Mouse (Mus musculus): ENCODE measurements at regions not wholly inside any gene's neighbourhood (a gene's known extent, or its start where the extent isn't known, plus 50 kb on each side); places are given as distances from the start of the nearest gene placed in this dataset.

GRCm38 (mm10) chr7:70016611-70017010 lies 349.9 kb downstream of the Nr2f2 start:
- no peak for DNase-seq (ENCODE audit: low spot score in 2 of 2)

- no peak for DNase-seq (ENCODE audit: low spot score in 2 of 2)
Measured at GRCm38 (mm10) chr7:70003200-70003986, 363.1 kb downstream of the Nr2f2 start.

GRCm38 (mm10) chr7:69998756-69999155 lies 367.8 kb downstream of the Nr2f2 start:
- DNase-seq (ENCODE audit: low spot score in 2 of 2): no peak

DNA sequence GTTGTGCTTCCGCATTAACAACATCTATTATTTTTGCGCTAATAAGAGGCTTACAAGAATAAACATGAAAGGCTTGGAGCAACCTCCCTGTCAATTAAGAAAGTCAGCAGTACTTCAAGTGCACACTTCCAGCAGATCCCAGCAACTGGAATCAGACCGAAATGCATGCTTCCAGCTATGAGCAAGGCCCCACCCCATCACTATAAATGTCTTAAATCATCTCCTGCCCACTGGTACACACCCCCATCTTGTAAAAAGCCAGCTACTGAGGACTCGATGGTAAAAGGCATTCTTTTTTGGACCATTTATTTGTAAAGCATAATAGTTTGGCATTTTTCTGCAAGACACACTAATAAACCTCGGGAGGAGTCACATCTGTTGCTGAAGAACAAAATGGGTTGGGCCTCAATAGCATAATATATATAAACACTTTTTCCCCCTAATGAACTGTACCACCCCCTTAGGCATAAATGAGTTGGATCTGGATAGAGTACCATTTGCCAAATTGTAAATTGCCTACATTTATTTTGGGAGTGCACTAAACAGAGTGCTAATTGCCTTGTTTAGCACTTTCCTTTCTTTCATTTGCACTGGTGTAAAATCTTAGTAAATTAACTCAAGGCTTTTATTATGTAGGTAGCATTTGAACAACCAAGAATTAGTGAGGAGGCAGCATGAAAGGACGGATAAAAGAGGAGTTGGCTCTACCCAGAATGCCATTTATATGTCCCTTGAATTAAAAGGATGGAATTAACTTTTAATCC lies 371.8 kb downstream of the Nr2f2 start:
- no peak for DNase-seq (ENCODE audit: low spot score in 2 of 2)

DNA sequence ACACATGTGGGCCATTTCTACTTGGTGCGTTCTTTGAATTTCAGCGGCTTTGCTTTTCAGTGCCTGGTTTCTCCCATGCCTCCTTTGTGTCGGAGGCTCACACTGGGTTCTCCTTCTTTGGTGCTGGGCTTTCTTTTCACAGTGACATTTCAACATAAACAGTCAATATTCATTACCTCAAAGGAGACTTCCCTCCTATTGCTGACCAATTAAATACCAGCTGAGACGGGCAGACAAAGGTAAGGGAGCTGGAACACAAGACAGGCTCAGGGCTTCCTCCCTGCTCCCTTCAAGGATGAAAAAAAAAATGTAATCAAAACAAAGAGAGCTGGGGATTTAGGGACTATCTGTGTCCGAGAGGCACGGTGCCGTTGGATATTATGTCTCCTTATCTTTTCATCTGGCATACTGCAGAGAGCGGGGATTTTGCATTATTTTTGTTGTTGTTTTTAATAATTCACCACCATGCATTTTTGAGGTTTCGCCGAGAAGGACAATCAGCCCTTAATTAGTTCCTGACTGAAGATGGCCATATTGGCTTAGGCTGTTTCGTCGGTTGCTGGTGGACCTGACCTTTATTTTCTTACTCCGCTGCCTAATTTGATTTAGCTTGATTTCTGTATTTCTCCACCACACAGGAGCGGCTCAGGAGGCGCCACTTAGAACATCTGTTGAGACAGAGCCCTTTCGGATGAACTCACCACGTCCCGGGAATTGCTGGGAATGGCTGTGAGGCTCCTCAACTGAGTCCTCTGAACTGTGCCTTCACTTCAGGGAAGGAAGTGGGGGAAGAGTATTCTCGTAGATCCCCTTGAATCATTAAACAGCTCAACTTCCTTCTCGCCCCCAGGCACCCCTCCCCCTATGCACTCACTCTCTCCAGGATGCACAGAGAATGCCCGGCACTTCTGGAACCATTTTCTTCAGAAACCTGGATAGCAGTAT lies 373.9 kb downstream of the Nr2f2 start:
- DNase-seq (ENCODE audit: low spot score in 2 of 2): no peak

- DNase-seq (ENCODE audit: low spot score in 2 of 2): no peak
Measured at GRCm38 (mm10) chr7:69991982-69992381, 374.6 kb downstream of the Nr2f2 start.

DNA sequence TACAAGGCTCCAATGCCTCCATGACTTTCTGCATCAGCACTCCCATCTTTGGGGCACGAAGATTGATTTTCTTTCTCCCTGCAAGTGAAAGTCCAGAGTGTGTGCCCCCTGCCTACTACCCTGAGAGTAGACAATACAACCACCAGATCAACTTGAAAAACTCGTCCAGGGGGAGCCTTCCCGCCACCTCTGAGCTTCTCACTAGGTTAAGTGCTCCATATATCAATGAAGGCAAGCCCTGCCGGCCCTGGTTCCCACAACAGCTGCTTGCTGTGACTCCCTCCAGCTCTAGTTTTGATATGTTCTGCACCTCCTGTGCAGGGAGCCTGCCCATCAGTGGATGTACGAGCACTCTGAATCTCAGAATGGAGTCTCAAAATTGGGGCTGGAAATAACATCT lies 377.8 kb downstream of the Nr2f2 start:
- DNase-seq (ENCODE audit: low spot score in 2 of 2): no peak

- no peak for DNase-seq (ENCODE audit: low spot score in 2 of 2)
Measured at GRCm38 (mm10) chr7:69981301-69981700, 385.2 kb downstream of the Nr2f2 start.

DNA sequence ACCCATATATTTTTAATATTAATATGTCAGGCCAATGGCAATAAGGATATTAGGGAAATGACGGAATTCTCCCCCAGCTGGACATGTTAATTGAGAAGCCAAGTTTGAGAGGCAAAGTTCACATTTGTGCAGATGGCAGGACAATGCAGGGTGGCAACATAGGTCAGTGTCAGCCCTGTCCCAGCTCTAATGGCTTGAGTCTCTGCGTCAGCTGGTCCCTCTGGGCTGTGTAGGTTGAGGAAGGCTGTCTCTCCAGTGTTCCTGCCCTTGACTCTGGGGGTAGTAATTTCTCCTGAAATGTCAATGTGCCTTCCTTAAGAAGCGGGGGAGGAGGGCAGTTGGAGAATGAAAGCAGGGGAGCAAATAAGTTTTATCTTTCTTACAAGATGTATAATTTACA lies 390.2 kb downstream of the Nr2f2 start:
- no peak for DNase-seq (ENCODE audit: low spot score in 2 of 2)

GRCm38 (mm10) chr7:69964002-69964401 lies 402.5 kb downstream of the Nr2f2 start:
- no peak for DNase-seq (ENCODE audit: low spot score in 2 of 2)

- no peak for DNase-seq (ENCODE audit: low spot score in 2 of 2)
Measured at GRCm38 (mm10) chr7:69950221-69950670, 416.3 kb downstream of the Nr2f2 start.

- no peak for DNase-seq (ENCODE audit: low spot score in 2 of 2)
Measured at GRCm38 (mm10) chr7:69949647-69950121, 416.9 kb downstream of the Nr2f2 start.

DNA sequence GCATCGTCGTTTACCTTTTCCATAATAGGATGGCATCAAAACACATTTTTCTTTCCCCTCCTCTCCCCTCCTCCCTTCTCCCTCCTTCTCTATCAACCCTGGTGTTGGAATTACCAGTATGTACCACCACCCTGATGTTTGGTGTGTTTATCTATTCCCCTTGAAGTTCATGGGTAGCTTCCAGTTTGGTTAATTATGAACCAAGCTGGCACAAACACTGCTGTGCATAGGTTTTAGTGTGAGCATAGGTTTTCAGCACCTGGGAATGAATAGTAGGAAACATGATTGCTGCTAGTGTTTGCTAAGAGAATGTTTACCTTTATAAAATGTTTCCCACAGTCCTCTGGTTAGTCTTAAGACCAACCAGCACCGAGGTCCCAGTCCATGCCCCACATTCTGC lies 420.1 kb downstream of the Nr2f2 start:
- DNase-seq (ENCODE audit: low spot score in 2 of 2): no peak

DNA sequence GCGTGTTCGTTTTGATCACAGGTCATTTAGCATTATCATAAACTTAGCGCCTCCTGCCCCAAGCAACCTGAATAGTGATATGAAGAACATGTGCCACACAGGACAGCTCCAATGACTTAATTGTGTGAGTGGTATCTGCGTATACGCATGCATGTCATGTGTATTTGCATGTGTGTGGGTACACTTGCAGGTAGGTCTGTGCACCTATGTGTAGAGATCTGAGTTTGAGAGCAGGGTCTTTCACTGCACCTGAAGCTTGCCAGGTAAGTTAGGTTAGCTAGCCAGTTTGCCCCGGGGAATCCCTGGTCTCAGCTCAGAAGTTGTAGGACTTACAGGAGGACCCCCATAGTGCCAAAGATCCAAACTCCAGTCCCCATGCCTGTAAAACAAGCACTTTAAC lies 424.7 kb downstream of the Nr2f2 start:
- no peak for DNase-seq (ENCODE audit: low spot score in 2 of 2)

- DNase-seq (ENCODE audit: low spot score in 2 of 2): no peak
Measured at GRCm38 (mm10) chr7:69925261-69925660, 441.3 kb downstream of the Nr2f2 start.

- no peak for DNase-seq (ENCODE audit: low spot score in 2 of 2)
Measured at GRCm38 (mm10) chr7:69924551-69924950, 442.0 kb downstream of the Nr2f2 start.

DNA sequence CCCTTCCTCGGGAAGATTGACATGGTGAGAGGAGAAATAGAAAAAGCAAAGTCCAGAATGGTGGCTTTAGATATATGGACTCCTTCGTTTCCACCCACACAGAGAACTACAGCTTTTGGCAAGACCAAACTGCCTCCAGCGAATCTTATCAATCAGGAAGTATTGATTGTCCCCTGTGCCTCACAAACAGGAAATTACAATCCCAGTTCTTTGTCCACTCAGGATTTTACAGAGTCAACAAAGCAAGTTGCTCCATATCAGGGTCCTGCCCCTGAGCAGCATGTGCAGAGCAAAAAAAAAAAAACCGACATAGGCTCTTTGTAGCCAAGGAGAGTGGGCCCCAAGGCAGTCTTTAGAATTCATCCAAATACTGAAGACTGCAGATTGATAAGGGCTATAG lies 454.8 kb downstream of the Nr2f2 start:
- no peak for DNase-seq (ENCODE audit: low spot score in 2 of 2)

GRCm38 (mm10) chr7:69890503-69891061 lies 476.0 kb downstream of the Nr2f2 start:
- peak in 1 of 2 experiments; percentile 11 for DNase-seq (ENCODE audit: low spot score in 2 of 2)

DNA sequence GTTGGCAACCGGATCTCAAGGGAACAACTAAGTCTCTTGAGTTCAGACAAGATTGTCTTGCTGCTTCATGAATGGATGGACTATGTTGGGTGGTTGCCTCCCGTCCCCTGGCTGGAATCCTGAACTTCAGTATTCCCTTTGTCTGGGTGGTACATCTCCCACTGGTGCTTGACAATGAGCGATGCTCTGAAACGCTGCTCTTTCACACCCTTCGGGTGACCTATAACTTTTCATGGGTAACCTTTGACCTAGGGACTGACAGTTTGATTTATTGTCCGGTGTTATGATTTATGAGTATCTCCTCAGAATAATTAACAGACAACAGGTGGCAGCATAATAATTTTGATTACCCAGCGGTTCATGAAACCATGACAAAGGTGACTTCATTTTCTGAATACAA lies 478.3 kb downstream of the Nr2f2 start:
- no peak for DNase-seq (ENCODE audit: low spot score in 2 of 2)

- no peak for DNase-seq (ENCODE audit: low spot score in 2 of 2)
Measured at GRCm38 (mm10) chr7:69877031-69877430, 489.5 kb downstream of the Nr2f2 start.

GRCm38 (mm10) chr7:69865801-69866200 lies 500.7 kb downstream of the Nr2f2 start:
- no peak for DNase-seq (ENCODE audit: low spot score in 2 of 2)
